Mouse (Mus musculus): Measurements from ENCODE around the gene Gab1. TPM values are rescaled to one million over a fixed set of nuclear protein-coding genes. Genes with fewer than 3 reads are reported as not detected.
A peak's percentile ranks its signal among the peaks of the same experiment; 100 is the strongest.

Gab1 gene
- total RNA-seq, 2 experiments from 2014 or later, result 1.8 to 2.4 TPM

- no peak for ATAC-seq (replicated peaks; ENCODE audit: poor library complexity, severe bottlenecking)
These were observed 6.4 kb downstream of the Gab1 start for GRCm38 (mm10) chr8:80873723-80874427.

- ATAC-seq (replicated peaks; ENCODE audit: poor library complexity, severe bottlenecking), result no peak
These were observed 7.6 kb downstream of the Gab1 start for GRCm38 (mm10) chr8:80872688-80873087.

- ATAC-seq (replicated peaks; ENCODE audit: poor library complexity, severe bottlenecking), result no peak
These were observed 8.9 kb downstream of the Gab1 start for GRCm38 (mm10) chr8:80871400-80871799.

GRCm38 (mm10) chr8:80870535-80871204 lies 9.6 kb downstream of the Gab1 start:
- no peak for ATAC-seq (replicated peaks; ENCODE audit: poor library complexity, severe bottlenecking)

- ATAC-seq (replicated peaks; ENCODE audit: poor library complexity, severe bottlenecking), result no peak
These were observed 10.4 kb downstream of the Gab1 start for GRCm38 (mm10) chr8:80869881-80870328.

GRCm38 (mm10) chr8:80868801-80869323 lies 11.5 kb downstream of the Gab1 start:
- ATAC-seq (replicated peaks; ENCODE audit: poor library complexity, severe bottlenecking), result no peak

GRCm38 (mm10) chr8:80868006-80868702 lies 12.2 kb downstream of the Gab1 start:
- no peak for ATAC-seq (replicated peaks; ENCODE audit: poor library complexity, severe bottlenecking)

GRCm38 (mm10) chr8:80867598-80867997 lies 12.7 kb downstream of the Gab1 start:
- ATAC-seq (replicated peaks; ENCODE audit: poor library complexity, severe bottlenecking), result peak; percentile 27; the same call in 1 of the 2 replicates

GRCm38 (mm10) chr8:80865181-80865784 lies 15.0 kb downstream of the Gab1 start:
- 0 out of 2 replicates have a peak, but pooled peaks have one; percentile 33 for ATAC-seq (replicated peaks; ENCODE audit: poor library complexity, severe bottlenecking)

GRCm38 (mm10) chr8:80863393-80863792 lies 16.9 kb downstream of the Gab1 start:
- no peak for ATAC-seq (replicated peaks; ENCODE audit: poor library complexity, severe bottlenecking)

GRCm38 (mm10) chr8:80859180-80859775 lies 21.0 kb downstream of the Gab1 start:
- no peak for ATAC-seq (replicated peaks; ENCODE audit: poor library complexity, severe bottlenecking)

GRCm38 (mm10) chr8:80857851-80858367 lies 22.4 kb downstream of the Gab1 start:
- ATAC-seq (replicated peaks; ENCODE audit: poor library complexity, severe bottlenecking), result no peak

- no peak for ATAC-seq (replicated peaks; ENCODE audit: poor library complexity, severe bottlenecking)
These were observed 23.2 kb downstream of the Gab1 start for GRCm38 (mm10) chr8:80857128-80857527.

- ATAC-seq (replicated peaks; ENCODE audit: poor library complexity, severe bottlenecking), result no peak
These were observed 23.7 kb downstream of the Gab1 start for GRCm38 (mm10) chr8:80856606-80857005.

GRCm38 (mm10) chr8:80853622-80854021 lies 26.7 kb downstream of the Gab1 start:
- no peak for ATAC-seq (replicated peaks; ENCODE audit: poor library complexity, severe bottlenecking)

- ATAC-seq (replicated peaks; ENCODE audit: poor library complexity, severe bottlenecking), result no peak
These were observed 27.1 kb downstream of the Gab1 start for GRCm38 (mm10) chr8:80853208-80853607.

- ATAC-seq (replicated peaks; ENCODE audit: poor library complexity, severe bottlenecking), result no peak
These were observed 27.7 kb downstream of the Gab1 start for GRCm38 (mm10) chr8:80852412-80853165.

- ATAC-seq (replicated peaks; ENCODE audit: poor library complexity, severe bottlenecking), result no peak
These were observed 28.7 kb downstream of the Gab1 start for GRCm38 (mm10) chr8:80851648-80852047.

GRCm38 (mm10) chr8:80850013-80850412 lies 30.3 kb downstream of the Gab1 start:
- no peak for ATAC-seq (replicated peaks; ENCODE audit: poor library complexity, severe bottlenecking)

All from granulocyte monocyte progenitor cell, adult 5-6 weeks (primary cell).